Mouse (Mus musculus) kidney, adult 2 months (tissue): Measurements from ENCODE around the gene Pik3r2.

ENCODE experiments used
- CTCF ChIP-seq: fragments of 200-500 bp; conservative IDR thresholded peaks from 2 replicates; pipeline ENCODE4 v1.5.1; 2011; ENCODE audit warnings: low read depth, mild to moderate bottlenecking, control low read depth, low read length, moderate library complexity, mixed read lengths; ENCODE audit not compliant: insufficient read depth, insufficient read length
- POLR2A ChIP-seq: fragments of 200-500 bp; IDR thresholded peaks from one replicate; pipeline ENCODE4 v1.6.1; 2011; ENCODE audit warnings: low read depth, low read length, control low read depth

DNA sequence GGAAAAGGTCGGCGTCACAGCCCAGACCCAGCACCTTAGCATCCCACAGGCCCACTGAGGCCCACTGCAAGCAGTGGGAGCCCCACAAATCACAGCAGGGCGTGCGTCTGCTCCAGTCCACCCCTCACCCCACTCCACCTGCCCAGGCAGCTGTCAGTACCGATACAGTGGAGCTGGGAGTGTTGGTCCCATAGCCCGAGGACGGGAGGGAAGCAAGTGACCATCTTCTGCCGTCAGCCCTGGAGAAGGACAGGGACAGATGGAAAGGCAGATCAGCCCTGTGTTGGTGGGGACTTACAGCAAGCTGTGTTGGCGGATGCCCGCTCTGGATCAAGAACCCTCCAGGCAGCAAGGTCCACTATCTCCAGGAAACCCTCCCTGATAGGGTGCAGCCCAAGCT lies 12.5 kb upstream of the Pik3r2 start:
- TF ChIP-seq POLR2A (no peak), CTCF (no peak)
